Mouse (Mus musculus): ENCODE measurements at regions not wholly inside any gene's neighbourhood (a gene's known extent, or its start where the extent isn't known, plus 50 kb on each side); places are given as distances from the start of the nearest gene placed in this dataset.

DNA sequence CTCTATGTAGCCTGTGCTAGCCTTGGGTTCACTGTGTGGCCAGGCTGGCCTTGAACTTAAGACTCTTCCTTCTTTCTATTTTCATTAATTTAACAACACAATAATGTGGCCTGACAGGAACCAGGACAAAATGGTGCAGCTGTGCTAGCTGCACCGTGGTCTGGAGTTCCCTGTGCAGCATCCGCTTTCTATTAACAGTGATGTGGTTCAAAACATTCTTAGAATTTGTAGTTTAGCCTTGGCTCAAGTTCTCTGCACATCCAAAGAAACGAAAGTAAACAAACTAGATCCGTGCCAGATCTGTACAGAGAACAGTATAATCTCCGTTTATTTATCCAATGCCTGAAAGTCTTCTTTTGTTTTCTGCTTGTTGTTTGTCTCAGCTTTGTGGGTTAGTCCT lies 88.5 kb downstream of the Irx1 start:
- Histone ChIP-seq H3K36me3 (ENCODE audit: control insufficient read depth, insufficient read depth, low read length) (no peaks in the 10 kb centered on the region), H3K4me3 (ENCODE audit: low read depth, low read length) (no peak overlapping the region), H3K4me1 (ENCODE audit: control insufficient read depth, insufficient read depth, insufficient read length, low read length) (no peaks in the 10 kb centered on the region), H3K27me3 (ENCODE audit: control insufficient read depth, insufficient read depth, low read length) (no peaks in the 10 kb centered on the region), H3K27ac (ENCODE audit: insufficient read depth, low read depth, low read length) (no peak overlapping the region)
- 49% methylated on average over 5 of the region's 5 CpGs for WGBS
- no peak for TF ChIP-seq CTCF (IDR thresholded peaks at IDR 0.05; ENCODE audit: extremely low read depth, insufficient read length, insufficient replicate concordance, low read depth, low read length)
- TF ChIP-seq POLR2A (IDR thresholded peaks at IDR 0.05; ENCODE audit: low read depth, low read length) = no peak

DNA sequence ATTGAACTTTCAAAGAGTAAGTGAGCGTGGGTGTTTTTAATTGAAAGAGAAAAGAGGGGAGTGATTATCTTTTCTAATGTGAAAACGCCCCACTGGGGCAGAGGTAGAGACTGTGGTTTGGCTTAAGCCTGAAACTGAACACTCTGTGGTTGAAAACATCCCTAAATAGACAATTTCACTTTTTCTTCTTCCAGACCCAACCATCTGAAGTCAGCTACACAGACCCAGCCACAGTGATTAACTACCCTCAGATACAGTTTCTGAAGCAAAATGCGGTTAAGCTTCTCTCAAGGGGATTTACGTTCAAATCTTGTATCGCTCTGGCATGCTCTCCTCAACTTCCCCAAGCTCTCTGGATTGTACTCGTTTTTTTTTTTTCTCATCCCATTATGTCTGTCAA lies 94.8 kb downstream of the Irx1 start:
- H3K27ac ChIP-seq (ENCODE audit: insufficient read depth, low read depth, low read length) = no peak overlapping the region
- H3K4me3 ChIP-seq (ENCODE audit: low read depth, low read length) = no peak overlapping the region
- H3K27me3 ChIP-seq (ENCODE audit: control insufficient read depth, insufficient read depth, low read length) = no peaks in the 10 kb centered on the region
- no peaks in the 10 kb centered on the region for H3K4me1 ChIP-seq (ENCODE audit: control insufficient read depth, insufficient read depth, insufficient read length, low read length)
- no peak for TF ChIP-seq CTCF (IDR thresholded peaks at IDR 0.05; ENCODE audit: extremely low read depth, insufficient read length, insufficient replicate concordance, low read depth, low read length)
- TF ChIP-seq POLR2A (IDR thresholded peaks at IDR 0.05; ENCODE audit: low read depth, low read length) = no peak
- 72% methylated on average over 6 of the region's 6 CpGs for WGBS
- H3K36me3 ChIP-seq (ENCODE audit: control insufficient read depth, insufficient read depth, low read length) = no peaks in the 10 kb centered on the region

DNA sequence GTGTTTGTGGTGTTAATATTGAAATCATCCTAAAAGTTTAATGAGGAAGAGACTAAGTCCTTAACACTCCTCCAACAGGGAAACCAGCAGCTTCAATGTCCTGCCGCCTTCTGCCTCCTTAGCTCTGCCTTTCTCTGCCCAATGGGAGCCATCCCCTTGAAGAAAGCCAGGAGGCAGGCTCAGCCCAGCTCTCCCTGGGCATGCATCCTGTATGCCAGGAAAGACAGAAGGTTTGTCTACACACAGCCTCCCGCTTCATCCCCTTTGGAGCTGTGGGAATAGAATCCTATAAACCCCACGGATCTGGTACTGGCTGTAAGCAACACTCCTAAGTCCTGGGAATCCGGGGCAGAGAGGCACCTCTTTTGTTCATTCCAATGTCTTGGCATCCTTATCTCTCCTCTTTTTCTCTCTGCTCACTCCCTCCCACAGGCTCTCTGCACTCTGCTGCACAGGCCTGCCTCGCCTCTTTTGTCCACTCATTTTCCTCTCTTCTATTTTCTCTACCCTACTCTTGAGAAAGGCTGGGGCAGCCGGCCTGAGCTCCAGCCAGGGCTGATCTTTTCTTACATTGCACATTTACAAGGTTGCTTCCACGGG lies 110.0 kb downstream of the Irx1 start:
- Histone ChIP-seq H3K27me3 (ENCODE audit: control insufficient read depth, insufficient read depth, low read length) (no peaks in the 10 kb centered on the region), H3K4me3 (ENCODE audit: low read depth, low read length) (no peak overlapping the region), H3K36me3 (ENCODE audit: control insufficient read depth, insufficient read depth, low read length) (no peaks in the 10 kb centered on the region), H3K4me1 (ENCODE audit: control insufficient read depth, insufficient read depth, insufficient read length, low read length) (no peaks in the 10 kb centered on the region), H3K27ac (ENCODE audit: insufficient read depth, low read depth, low read length) (no peak overlapping the region)
- 72% methylated on average over 7 of the region's 7 CpGs for WGBS
- TF ChIP-seq CTCF (IDR thresholded peaks at IDR 0.05; ENCODE audit: extremely low read depth, insufficient read length, insufficient replicate concordance, low read depth, low read length) (no peak), POLR2A (IDR thresholded peaks at IDR 0.05; ENCODE audit: low read depth, low read length) (no peak)

DNA sequence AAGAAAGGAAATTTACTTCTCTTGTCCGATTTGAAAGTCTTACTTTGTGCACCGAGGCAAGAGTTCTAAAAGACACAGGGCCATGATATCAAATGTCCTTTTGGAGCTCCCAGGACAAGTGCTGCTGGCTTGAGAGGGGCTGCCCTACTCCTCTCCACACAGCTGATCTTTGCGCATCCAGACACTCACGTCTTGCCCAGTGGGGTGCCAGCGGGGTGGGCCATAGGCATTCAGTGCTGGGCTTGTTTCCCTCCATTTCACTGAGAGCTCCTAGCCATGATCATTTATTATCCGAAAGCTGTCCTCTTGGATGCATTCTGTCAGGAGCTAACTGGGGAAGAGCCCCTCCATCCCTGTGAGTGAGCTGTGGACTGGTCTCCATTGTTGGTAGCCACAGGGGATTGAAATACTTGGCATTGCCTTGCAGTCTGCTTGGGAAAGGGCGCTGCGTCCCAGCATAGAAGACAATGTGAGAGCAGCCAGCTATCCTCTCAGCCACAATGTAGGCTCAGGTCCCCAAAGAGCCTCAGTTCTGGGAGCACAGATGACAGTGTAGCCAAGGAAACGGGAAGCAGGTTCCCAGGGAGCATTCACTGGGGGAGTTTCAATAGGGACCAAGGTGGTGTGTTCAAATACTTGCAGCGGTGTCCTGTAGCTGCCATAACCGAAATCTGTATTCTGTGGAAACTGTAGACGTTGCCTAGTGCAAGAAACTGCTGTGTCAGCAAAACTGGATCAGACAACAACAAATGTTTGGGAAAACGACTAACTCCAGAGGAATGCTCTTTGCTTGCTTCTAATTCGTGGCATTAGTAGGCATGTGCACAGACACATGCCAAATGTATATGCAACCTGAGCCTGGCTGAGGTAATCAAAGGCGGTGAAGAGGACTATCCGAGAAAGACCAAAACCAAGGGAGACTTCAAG lies 159.2 kb downstream of the Irx1 start:
- no peaks in the 10 kb centered on the region for H3K27me3 ChIP-seq (ENCODE audit: control insufficient read depth, insufficient read depth, low read length)
- TF ChIP-seq POLR2A (IDR thresholded peaks at IDR 0.05; ENCODE audit: low read depth, low read length) = no peak
- no peak for TF ChIP-seq CTCF (IDR thresholded peaks at IDR 0.05; ENCODE audit: extremely low read depth, insufficient read length, insufficient replicate concordance, low read depth, low read length)
- 74% methylated on average over 16 of the region's 16 CpGs for WGBS
- no peak overlapping the region for H3K27ac ChIP-seq (ENCODE audit: insufficient read depth, low read depth, low read length)
- no peak overlapping the region for H3K4me3 ChIP-seq (ENCODE audit: low read depth, low read length)
- H3K36me3 ChIP-seq (ENCODE audit: control insufficient read depth, insufficient read depth, low read length) = no peaks in the 10 kb centered on the region
- no peaks in the 10 kb centered on the region for H3K4me1 ChIP-seq (ENCODE audit: control insufficient read depth, insufficient read depth, insufficient read length, low read length)

DNA sequence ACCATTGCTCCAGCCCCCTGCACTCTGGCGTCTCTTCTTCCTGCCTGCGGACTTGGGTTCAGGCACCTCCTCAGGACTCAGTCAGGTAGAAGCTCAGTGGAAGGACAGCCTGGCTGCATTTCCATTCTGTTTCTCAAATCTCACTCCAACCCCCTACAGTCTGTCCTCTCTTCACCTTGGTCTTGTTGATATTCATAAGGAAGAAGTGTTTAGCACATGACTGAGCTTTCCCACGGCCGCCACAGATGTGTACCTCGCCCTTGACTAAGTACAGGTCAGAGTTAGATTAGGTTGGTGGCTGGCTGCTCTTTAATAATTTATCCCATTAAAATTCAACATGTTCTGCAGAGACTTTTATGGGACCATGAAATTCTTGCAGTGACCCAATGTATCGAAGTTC lies 165.2 kb downstream of the Irx1 start:
- no peak for TF ChIP-seq POLR2A (IDR thresholded peaks at IDR 0.05; ENCODE audit: low read depth, low read length)
- TF ChIP-seq CTCF (IDR thresholded peaks at IDR 0.05; ENCODE audit: extremely low read depth, insufficient read length, insufficient replicate concordance, low read depth, low read length) = no peak
- H3K4me3 ChIP-seq (ENCODE audit: low read depth, low read length) = no peak overlapping the region
- 78% methylated on average over 6 of the region's 6 CpGs for WGBS
- no peak overlapping the region for H3K27ac ChIP-seq (ENCODE audit: insufficient read depth, low read depth, low read length)
- H3K27me3 ChIP-seq (ENCODE audit: control insufficient read depth, insufficient read depth, low read length) = no peaks in the 10 kb centered on the region
- H3K36me3 ChIP-seq (ENCODE audit: control insufficient read depth, insufficient read depth, low read length) = no peaks in the 10 kb centered on the region
- H3K4me1 ChIP-seq (ENCODE audit: control insufficient read depth, insufficient read depth, insufficient read length, low read length) = no peaks in the 10 kb centered on the region

DNA sequence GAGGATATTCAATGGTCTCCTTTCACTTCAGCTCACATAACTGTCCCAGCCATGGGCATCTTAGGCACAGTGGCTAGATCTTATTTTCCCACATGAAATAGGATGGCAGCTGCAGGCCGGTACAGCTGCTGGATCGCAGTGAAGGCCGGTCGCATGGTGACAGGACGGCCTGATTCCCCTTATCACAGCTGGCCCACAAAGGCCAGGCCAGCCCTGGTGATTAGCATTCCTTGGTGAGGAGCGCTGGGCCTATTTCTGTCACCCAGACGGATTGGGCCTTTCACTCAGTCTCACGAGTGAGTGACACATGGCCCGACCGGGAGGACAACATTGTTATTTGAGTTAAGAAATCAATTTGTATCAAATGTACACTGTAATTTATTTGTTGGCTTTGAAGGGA lies 178.8 kb downstream of the Irx1 start:
- H3K36me3 ChIP-seq (ENCODE audit: control insufficient read depth, insufficient read depth, low read length) = no peaks in the 10 kb centered on the region
- H3K27ac ChIP-seq (ENCODE audit: insufficient read depth, low read depth, low read length) = no peak overlapping the region
- WGBS = 36% methylated on average over 10 of the region's 10 CpGs
- no peaks in the 10 kb centered on the region for H3K27me3 ChIP-seq (ENCODE audit: control insufficient read depth, insufficient read depth, low read length)
- no peak overlapping the region for H3K4me3 ChIP-seq (ENCODE audit: low read depth, low read length)
- no peaks in the 10 kb centered on the region for H3K4me1 ChIP-seq (ENCODE audit: control insufficient read depth, insufficient read depth, insufficient read length, low read length)
- TF ChIP-seq CTCF (IDR thresholded peaks at IDR 0.05; ENCODE audit: extremely low read depth, insufficient read length, insufficient replicate concordance, low read depth, low read length) (no peak), POLR2A (IDR thresholded peaks at IDR 0.05; ENCODE audit: low read depth, low read length) (no peak)

All from small intestine, adult 2 months (tissue).